Mouse (Mus musculus) brain, embryonic 14.5 days (tissue): ENCODE measurements at regions not wholly inside any gene's neighbourhood (a gene's known extent, or its start where the extent isn't known, plus 50 kb on each side); places are given as distances from the start of the nearest gene placed in this dataset.

Experiments
- CTCF ChIP-seq: fragments of 200-500 bp; IDR thresholded peaks from 2 replicates; pipeline ENCODE4 v1.5.1; 2012; ENCODE audit warnings: inconsistent platforms, mild to moderate bottlenecking, moderate library complexity, borderline replicate concordance; ENCODE audit not compliant: insufficient read depth, insufficient read length; ENCODE audit errors: extremely low read depth
- POLR2A ChIP-seq: fragments of 200-500 bp; IDR thresholded peaks from 2 replicates; pipeline ENCODE4 v1.6.1; 2012; ENCODE audit warnings: mild to moderate bottlenecking, inconsistent platforms, borderline replicate concordance; ENCODE audit not compliant: poor library complexity, insufficient read depth, insufficient read length, severe bottlenecking; ENCODE audit errors: extremely low read depth

DNA sequence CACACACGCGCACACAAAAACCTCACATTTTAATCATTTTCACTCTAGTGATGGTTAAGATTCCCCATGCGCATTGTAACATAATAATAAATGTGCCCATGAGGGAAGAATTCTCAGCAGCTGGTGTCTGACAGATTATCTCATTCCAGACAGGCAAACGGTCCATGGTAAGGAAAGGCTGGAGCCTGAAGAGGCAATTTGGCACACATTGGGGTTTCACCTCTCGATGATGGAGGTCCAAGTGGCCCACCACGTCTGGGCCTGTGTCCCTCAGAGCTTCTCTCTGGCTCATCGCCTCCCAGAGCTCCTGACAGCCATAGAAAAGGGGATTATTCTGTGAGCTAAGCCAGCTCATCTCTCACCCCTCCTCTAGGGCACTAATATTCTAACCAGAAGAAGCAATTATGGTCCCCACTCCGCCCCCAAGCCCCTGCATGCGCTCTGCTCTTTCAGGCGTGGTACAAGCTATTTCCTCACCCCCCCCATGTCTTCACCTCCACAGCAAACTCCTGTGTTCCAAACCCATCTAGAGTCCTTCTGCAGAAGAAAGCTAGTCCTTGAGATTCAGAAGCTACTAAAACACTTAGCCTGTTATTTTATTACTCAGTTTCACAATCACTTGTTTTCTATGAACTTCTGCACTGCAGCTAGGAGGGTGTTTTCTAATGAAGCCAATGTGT is 291.6 kb upstream of the Zfp462 start:
- no peak for TF ChIP-seq CTCF
- TF ChIP-seq POLR2A: no peak
